Mouse (Mus musculus): ENCODE measurements around the gene Tmem35b.
"Not testable (repeated sequence)": the region's sequence is repeated elsewhere in the genome, so short reads cannot be mapped to it uniquely, and the experiment has no call there.

Tmem35b gene

GRCm38 (mm10) chr4:127123391-127123790 lies at the start of gene Tmem35b:
Gene Tmem35b, plus strand, starts transcription at chr4:127123691.
- DNase-seq (ENCODE audit: extremely low read depth, insufficient read length, low spot score): no peak

GRCm38 (mm10) chr4:127074915-127075314 lies 48.6 kb upstream of the Tmem35b start:
- no peak for DNase-seq (ENCODE audit: extremely low read depth, insufficient read length, low spot score)

DNA sequence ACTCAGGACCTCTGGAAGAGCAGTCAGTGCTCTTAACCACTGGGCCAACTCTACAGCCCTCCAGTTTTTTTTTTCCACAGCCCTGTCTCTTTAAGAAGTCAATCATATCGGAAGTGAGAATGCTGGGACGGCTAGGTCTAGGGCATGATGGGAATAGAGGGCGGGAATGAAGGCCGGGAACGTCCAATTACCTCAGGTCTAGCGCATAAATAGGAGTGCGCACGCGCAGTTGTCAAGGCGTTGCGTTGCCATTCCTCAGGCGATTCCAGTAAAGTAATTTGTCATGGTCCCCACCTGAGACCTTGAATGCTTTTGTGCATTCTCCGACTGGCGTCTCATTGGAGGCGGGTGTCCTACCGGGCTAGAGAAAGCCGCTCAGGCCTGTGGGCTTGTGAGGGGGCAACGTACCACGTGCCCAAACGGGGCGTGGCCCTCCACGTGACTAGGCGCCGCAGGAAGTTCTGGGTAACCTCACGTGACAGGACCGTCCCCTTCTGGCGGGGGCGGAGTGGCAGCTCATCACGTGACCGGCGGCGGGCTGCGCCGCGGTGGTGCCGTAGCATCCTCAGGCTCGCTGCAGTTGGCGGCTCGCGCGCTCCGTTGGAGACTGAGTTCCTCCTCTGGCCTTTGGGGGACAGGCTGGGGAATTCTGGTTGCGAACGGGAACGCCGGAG lies 46.5 kb upstream of the Tmem35b start, which contains the start of gene Zmym6:
Zmym6 (plus strand) TSS at position 509 of the 674 bp plus-strand sequence.
- DNase-seq (ENCODE audit: extremely low read depth, insufficient read length, low spot score): peak; percentile 98

GRCm38 (mm10) chr4:127080806-127081205 lies 42.7 kb upstream of the Tmem35b start:
- DNase-seq (ENCODE audit: extremely low read depth, insufficient read length, low spot score): no peak

DNA sequence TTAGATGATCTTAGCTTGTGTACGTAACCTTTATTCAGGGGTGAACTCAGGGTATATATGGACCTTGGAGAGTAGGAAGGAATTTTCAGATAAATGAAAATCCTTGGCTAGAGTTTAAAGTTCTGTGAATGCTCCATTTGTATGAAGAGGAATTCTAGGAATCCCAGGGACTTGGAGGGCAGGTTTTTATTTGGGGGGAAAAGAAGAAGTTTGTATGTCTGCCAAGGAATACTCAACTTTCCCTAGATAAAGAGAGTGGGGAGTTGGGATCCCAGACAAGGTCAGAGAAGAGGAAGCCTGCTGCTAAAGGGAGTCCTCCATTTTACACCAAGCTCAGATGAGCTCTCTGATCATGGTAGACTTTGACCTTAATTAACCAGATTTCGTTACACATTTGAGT lies 40.4 kb upstream of the Tmem35b start:
- DNase-seq (ENCODE audit: extremely low read depth, insufficient read length, low spot score): no peak

DNA sequence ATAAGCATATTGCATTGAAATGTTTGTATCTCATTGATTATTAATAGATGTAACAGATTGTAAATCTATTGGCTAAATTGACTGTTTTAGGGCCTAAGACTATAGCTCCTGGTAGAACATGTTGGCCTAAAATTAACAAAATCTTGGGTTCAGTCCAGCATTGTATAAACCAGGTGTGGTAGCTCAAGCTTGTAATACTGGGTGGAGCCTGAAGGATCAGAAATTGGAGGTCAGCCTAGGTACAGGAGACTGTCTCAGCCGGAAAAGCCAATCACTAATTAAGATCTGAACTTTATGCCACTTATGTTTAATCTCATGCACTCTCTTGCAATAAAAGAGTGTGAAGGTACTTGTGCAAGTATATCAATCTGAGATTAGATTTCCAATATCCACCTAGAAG lies 37.7 kb upstream of the Tmem35b start:
- DNase-seq (ENCODE audit: extremely low read depth, insufficient read length, low spot score): no peak

GRCm38 (mm10) chr4:127091188-127091587 lies 32.3 kb upstream of the Tmem35b start:
- no peak for DNase-seq (ENCODE audit: extremely low read depth, insufficient read length, low spot score)

DNA sequence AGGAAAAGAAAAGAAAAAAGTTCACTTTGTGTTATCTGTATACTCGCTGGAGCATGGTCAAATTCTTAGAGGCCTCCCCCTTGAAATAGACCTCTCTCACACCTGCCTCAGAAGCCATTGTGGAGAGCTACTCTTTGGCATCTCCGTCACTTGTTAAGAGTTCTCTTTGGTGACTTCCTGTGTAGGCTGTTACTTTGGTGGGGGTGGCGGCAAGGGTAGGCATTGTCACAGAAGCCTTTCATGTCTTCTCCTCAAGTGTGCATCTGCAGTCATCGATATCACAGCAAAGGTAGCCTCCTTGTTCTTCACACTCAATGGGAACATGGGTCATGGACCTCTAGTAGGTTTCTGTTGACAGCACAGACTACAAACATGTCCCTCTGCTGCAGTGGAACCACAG lies 28.4 kb upstream of the Tmem35b start:
- no peak for DNase-seq (ENCODE audit: extremely low read depth, insufficient read length, low spot score)

GRCm38 (mm10) chr4:127099552-127099951 lies 23.9 kb upstream of the Tmem35b start:
- not testable (repeated sequence) for DNase-seq (ENCODE audit: extremely low read depth, insufficient read length, low spot score)

- no peak for DNase-seq (ENCODE audit: extremely low read depth, insufficient read length, low spot score)
Measured at GRCm38 (mm10) chr4:127107566-127107965, 15.9 kb upstream of the Tmem35b start.

GRCm38 (mm10) chr4:127110570-127110969 lies 12.9 kb upstream of the Tmem35b start:
- DNase-seq (ENCODE audit: extremely low read depth, insufficient read length, low spot score): no peak

- no peak for DNase-seq (ENCODE audit: extremely low read depth, insufficient read length, low spot score)
Measured at GRCm38 (mm10) chr4:127124331-127124730, 840 bp downstream of the Tmem35b start.

GRCm38 (mm10) chr4:127125834-127126463 lies 2.5 kb downstream of the Tmem35b start:
- DNase-seq (ENCODE audit: extremely low read depth, insufficient read length, low spot score): peak; percentile 94

- DNase-seq (ENCODE audit: extremely low read depth, insufficient read length, low spot score): no peak
Measured at GRCm38 (mm10) chr4:127134687-127135086, 11.2 kb downstream of the Tmem35b start.

- DNase-seq (ENCODE audit: extremely low read depth, insufficient read length, low spot score): no peak
Measured at GRCm38 (mm10) chr4:127137591-127137990, 14.1 kb downstream of the Tmem35b start.

- no peak for DNase-seq (ENCODE audit: extremely low read depth, insufficient read length, low spot score)
Measured at GRCm38 (mm10) chr4:127138486-127138885, 15.0 kb downstream of the Tmem35b start.

DNA sequence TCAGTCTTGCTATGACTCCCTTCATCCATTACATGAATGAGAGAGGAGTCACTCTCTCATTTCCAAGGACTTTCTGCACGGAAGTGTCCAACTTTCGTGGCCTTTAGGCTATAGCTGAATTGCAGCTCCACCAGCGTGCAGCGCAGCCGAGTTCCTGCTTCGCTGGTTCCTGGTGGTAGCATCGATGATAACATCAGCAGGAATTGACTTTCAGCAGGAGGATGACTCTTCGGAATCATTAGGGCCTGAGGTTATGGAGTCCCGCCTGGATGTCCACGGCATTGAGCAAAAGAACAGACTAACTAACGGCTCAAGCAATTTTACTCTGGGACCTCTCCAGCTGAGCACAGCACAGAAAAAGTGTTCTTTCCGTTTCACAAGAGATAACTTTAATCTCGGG lies 26.5 kb downstream of the Tmem35b start:
- DNase-seq (ENCODE audit: extremely low read depth, insufficient read length, low spot score): no peak

DNA sequence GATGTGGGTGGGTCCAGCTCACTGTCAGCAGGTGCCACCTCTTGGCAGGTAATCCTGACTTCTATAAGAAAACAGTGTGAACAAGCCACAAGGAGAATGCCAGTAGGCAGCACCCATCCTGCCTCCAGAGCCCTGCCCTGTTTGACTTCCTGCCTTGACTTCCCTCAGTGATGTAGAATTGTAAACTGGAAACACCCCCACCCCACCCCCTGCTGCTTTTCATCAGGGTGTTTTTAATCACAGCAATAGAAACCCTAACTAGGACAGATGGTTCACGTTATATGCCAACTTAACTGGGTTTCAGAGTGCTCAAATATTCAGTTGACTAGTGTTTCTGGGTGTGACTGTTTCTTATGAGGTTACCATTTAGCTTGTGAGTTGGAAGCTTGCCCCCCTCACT lies 29.9 kb downstream of the Tmem35b start:
- no peak for DNase-seq (ENCODE audit: extremely low read depth, insufficient read length, low spot score)

DNA sequence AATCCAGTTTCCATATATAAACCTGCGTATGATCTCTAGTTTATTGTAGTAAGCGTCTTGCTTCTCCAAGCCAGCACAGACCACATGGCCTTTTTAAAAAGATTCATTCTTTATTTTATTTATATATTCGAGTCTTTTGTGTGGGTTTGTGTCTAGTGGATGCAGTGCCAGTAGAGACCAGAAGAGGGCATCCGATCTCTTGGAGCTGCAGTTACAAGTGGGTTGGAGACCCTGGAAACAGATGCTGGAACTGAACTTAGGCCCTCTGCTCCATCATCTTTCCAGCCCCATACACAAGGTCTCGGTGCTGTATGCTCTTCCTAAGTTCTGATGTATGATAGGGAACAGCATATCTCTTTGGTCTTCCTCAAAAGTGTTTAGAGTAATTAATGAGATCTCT lies 32.3 kb downstream of the Tmem35b start:
- DNase-seq (ENCODE audit: extremely low read depth, insufficient read length, low spot score): no peak

- no peak for DNase-seq (ENCODE audit: extremely low read depth, insufficient read length, low spot score)
Measured at GRCm38 (mm10) chr4:127157746-127158145, 34.3 kb downstream of the Tmem35b start.

GRCm38 (mm10) chr4:127163926-127164325 lies 40.4 kb downstream of the Tmem35b start:
- no peak for DNase-seq (ENCODE audit: extremely low read depth, insufficient read length, low spot score)

DNA sequence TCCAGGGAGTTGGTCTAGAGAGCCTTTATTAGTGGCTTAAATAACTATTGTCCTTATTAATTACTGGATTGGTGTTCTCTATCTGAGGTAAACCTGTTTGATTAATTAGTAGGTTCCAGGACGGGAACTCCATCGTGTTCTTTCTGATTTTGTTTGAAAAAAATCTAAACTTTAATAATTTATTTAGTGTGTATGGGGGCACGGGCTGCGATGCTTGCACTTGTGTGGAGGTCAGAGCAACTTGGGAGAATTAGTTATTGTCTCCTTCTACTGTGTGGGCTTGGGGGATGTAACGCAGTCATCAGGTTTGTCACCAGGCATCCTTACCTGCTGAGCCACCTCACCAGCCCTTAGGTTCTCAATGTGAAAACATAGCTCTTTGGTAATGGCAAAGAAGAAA lies 43.6 kb downstream of the Tmem35b start:
- no peak for DNase-seq (ENCODE audit: extremely low read depth, insufficient read length, low spot score)

All from 3134 (cell line).